ENCODE assay signal across 8 mouse cellular contexts in genomic region chr9:58204448-58205000, GRCm38 (mm10). TPM values are rescaled to one million over a fixed set of nuclear protein-coding genes. Genes with fewer than 3 reads are reported as not detected.
A peak's percentile ranks its signal among the peaks of the same experiment; 100 is the strongest.
DNase-seq lines count a peak whose midpoint lies in the region; TF ChIP-seq lines count a peak whose summit lies in the region.

No protein-coding gene starts in this region.

- TF ChIP-seq CTCF in bone marrow macrophage, adult 2 months (IDR thresholded peaks at IDR 0.05; ENCODE audit: low read depth, low read length), result peak; percentile 75
- peak; percentile 97 for TF ChIP-seq CTCF in embryonic fibroblast, embryonic 13.5 days (IDR thresholded peaks at IDR 0.05; ENCODE audit: borderline replicate concordance, insufficient read depth, low read length)

- no peak for TF ChIP-seq POLR2A in bone marrow macrophage, adult 2 months (IDR thresholded peaks at IDR 0.05; ENCODE audit: borderline replicate concordance, low read depth, low read length)
- TF ChIP-seq POLR2A in embryonic fibroblast, embryonic 13.5 days (IDR thresholded peaks at IDR 0.05; ENCODE audit: low read depth, low read length), result no peak

- H3K27ac ChIP-seq in bone marrow macrophage, adult 2 months (ENCODE audit: insufficient read depth, low read depth, low read length), result no peak overlapping the region
- H3K27ac ChIP-seq in embryonic fibroblast, embryonic 13.5 days (ENCODE audit: insufficient read depth, low read length), result no peak overlapping the region

- H3K4me1 ChIP-seq in bone marrow macrophage, adult 2 months (ENCODE audit: control insufficient read depth, insufficient read depth, low read length), result peaks cover 4% of the 10 kb centered on the region
- peaks cover 4% of the 10 kb centered on the region; the same call in 1 of the 2 replicates for H3K4me1 ChIP-seq in embryonic fibroblast, embryonic 13.5 days (ENCODE audit: control insufficient read depth, insufficient read depth, low read length)

- peak; percentile 94 to 95 for DNase-seq in B cell, adult 2 months
- DNase-seq in heart, adult 9 months (ENCODE audit: low spot score in 2 of 2), result peak; percentile 84 to 89
- DNase-seq in kidney, adult 9 months, result peak; percentile 95
- DNase-seq in liver, result peak; percentile 91
- DNase-seq in monocyte, adult 2 months (ENCODE audit: low read depth in 1 of 2, low spot score in 2 of 2), result peak; percentile 57 to 81
- DNase-seq in spleen, postnatal 36 days (ENCODE audit: low spot score in 2 of 2), result peak; percentile 84 to 87

- peak overlapping the region; percentile 50 for H3K4me3 ChIP-seq in bone marrow macrophage, adult 2 months (ENCODE audit: insufficient read depth, low read length)
- peak overlapping the region; percentile 40 for H3K4me3 ChIP-seq in embryonic fibroblast, embryonic 13.5 days (ENCODE audit: insufficient read depth, low read length)

RNA-seq across cellular contexts. Expression of gene Islr2, which starts 0.4 kb away (rescaled TPM):
- not detected in 2 replicates for polyA plus RNA-seq in bone marrow macrophage, adult 2 months (2012; ENCODE audit: insufficient read depth, insufficient read length, missing spikeins)
- 0.30 TPM in 1 of 2 replicates, not detected in the other for polyA plus RNA-seq in embryonic fibroblast, embryonic 13.5 days (2011; ENCODE audit: insufficient read length, low read depth, missing spikeins)

RNA-seq across cellular contexts. Expression of gene Islr, which starts 0.4 kb away (rescaled TPM):
- polyA plus RNA-seq in bone marrow macrophage, adult 2 months (2012; ENCODE audit: insufficient read depth, insufficient read length, missing spikeins), result not detected in 2 replicates
- 17.8 and 36.3 TPM in 2 replicates for polyA plus RNA-seq in embryonic fibroblast, embryonic 13.5 days (2011; ENCODE audit: insufficient read length, low read depth, missing spikeins)

RNA-seq across cellular contexts. Expression of gene Pml, which starts 45.1 kb away (rescaled TPM):
- polyA plus RNA-seq in bone marrow macrophage, adult 2 months (2012; ENCODE audit: insufficient read depth, insufficient read length, missing spikeins), result 60.5 and 71.3 TPM in 2 replicates
- polyA plus RNA-seq in embryonic fibroblast, embryonic 13.5 days (2011; ENCODE audit: insufficient read length, low read depth, missing spikeins), result 56.3 and 86.6 TPM in 2 replicates

RNA-seq across cellular contexts. Expression of gene Stoml1, which starts 48.4 kb away (rescaled TPM):
- 21.3 and 25.2 TPM in 2 replicates for polyA plus RNA-seq in bone marrow macrophage, adult 2 months (2012; ENCODE audit: insufficient read depth, insufficient read length, missing spikeins)
- 25.9 and 27.0 TPM in 2 replicates for polyA plus RNA-seq in embryonic fibroblast, embryonic 13.5 days (2011; ENCODE audit: insufficient read length, low read depth, missing spikeins)

Comparison
In these comparisons a context has a peak if more than half of its experiments do, and no peak if none do; other contexts are left out.
1. RNA of gene Islr, which starts 0.4 kb away (polyA plus RNA-seq): 17.8 to 36.3 TPM in embryonic fibroblast, embryonic 13.5 days; not detected in bone marrow macrophage, adult 2 months; every median in the first group is over 10 times any median in the second.
2. Peak in every context shown above with its lines, with median percentiles within 50 percentile points of each other: DNase-seq.